ENCODE assay signal across 8 mouse cellular contexts in genomic region chr3:55055038-55055746, GRCm38 (mm10). TPM values are rescaled to one million over a fixed set of nuclear protein-coding genes. Genes with fewer than 3 reads are reported as not detected.
DNase-seq lines count a peak whose midpoint lies in the region; ATAC-seq and TF ChIP-seq lines count a peak whose summit lies in the region.

Gene Ccna1 (minus strand): TSS chr3:55055501.

- H3K4me2 ChIP-seq in hindbrain, postnatal 0 days (ENCODE audit: low read depth, low read length): peak within 1 kb of the TSS; percentile 90

- WGBS in hindbrain, postnatal 0 days: under 1% methylated on average over 72 of the region's 73 CpGs

- H3K4me3 ChIP-seq in hindbrain, postnatal 0 days (ENCODE audit: low read length): peak within 1 kb of the TSS; percentile 62

- no peak within 1 kb of the TSS; the same call in 1 of the 2 replicates for H3K27ac ChIP-seq in hindbrain, postnatal 0 days

- H3K27me3 ChIP-seq in hindbrain, postnatal 0 days (ENCODE audit: insufficient read depth, low read length): no peaks in the 10 kb centered on the region

- intact Hi-C loops in left cerebral cortex, postnatal 10 days (cut with DNase I): no loop called here

- TF ChIP-seq CTCF in hindbrain, postnatal 0 days (IDR thresholded peaks at IDR 0.05; ENCODE audit: low read depth): no peak

- H3K4me1 ChIP-seq in hindbrain, postnatal 0 days (ENCODE audit: insufficient read depth, low read length): no peaks in the 10 kb centered on the region

- peak within 1 kb of the TSS; percentile 52 for H3K9ac ChIP-seq in hindbrain, postnatal 0 days (replicated peaks; ENCODE audit: low read length)

- no peaks in the 10 kb centered on the region for H3K36me3 ChIP-seq in hindbrain, postnatal 0 days (ENCODE audit: insufficient read depth, low read length)

- no peaks in the 10 kb centered on the region for H3K9me3 ChIP-seq in hindbrain, postnatal 0 days (ENCODE audit: low read length)

- peak; percentile 74 for DNase-seq in adrenal gland, postnatal 10 days
- DNase-seq in embryo, embryonic 10.5 days (ENCODE audit: low spot score): peak; percentile 87
- peak; percentile 41 for DNase-seq in gastrocnemius, postnatal 25 days
- DNase-seq in hindbrain, postnatal 0 days (ENCODE audit: low spot score): peak; percentile 80
- peak; percentile 65 to 82 for DNase-seq in left cerebral cortex, postnatal 10 days (ENCODE audit: extremely low spot score in 1 of 2, low spot score in 2 of 2)
- DNase-seq in lung, postnatal 4 days: peak; percentile 45 to 69
- DNase-seq in right cerebral cortex, postnatal 36 days (ENCODE audit: low spot score in 2 of 2): peak; percentile 63 to 68
- no peak for DNase-seq in spleen, postnatal 14 days (ENCODE audit: low spot score in 2 of 2)

- ATAC-seq in hindbrain, postnatal 0 days: peak; percentile 92

RNA-seq across cellular contexts. Expression of gene Ccna1, which starts in this region (rescaled TPM):
- total RNA-seq in adrenal gland, postnatal 10 days (2021): under 1 TPM; 0.48 to 0.67 TPM
- total RNA-seq in gastrocnemius, postnatal 25 days (2021): not detected
- total RNA-seq in hindbrain, postnatal 0 days (2014; rRNA removed): 0.68 and 1.3 TPM in 2 replicates
- 2.0 and 4.2 TPM in 2 replicates for polyA plus RNA-seq in hindbrain, postnatal 0 days (2015; fragmentation: Nextera tagmentation; extraction: Ambion mirVana)
- 1 to 10 TPM; 1.9 to 2.4 TPM for total RNA-seq in left cerebral cortex, postnatal 10 days (2021)

Comparison
In these comparisons a context has a peak if more than half of its experiments do, and no peak if none do; other contexts are left out.
1. Peak in DNase-seq in adrenal gland, postnatal 10 days; RNA of the gene not detected or under 1 TPM.
2. Peak in DNase-seq in gastrocnemius, postnatal 25 days; RNA of the gene not detected or under 1 TPM.
3. DNase-seq: peak in embryo, embryonic 10.5 days (single experiment), hindbrain, postnatal 0 days (single experiment), left cerebral cortex, postnatal 10 days (2 of 2), lung, postnatal 4 days (2 of 2) and right cerebral cortex, postnatal 36 days (2 of 2); none in spleen, postnatal 14 days (0 of 2).